Mouse (Mus musculus) liver, embryonic 14.5 days (tissue): ENCODE results near the gene Tmem214.

Experiments
- CTCF ChIP-seq: IDR thresholded peaks from 2 replicates; pipeline ENCODE4 v1.5.1; 2016; ENCODE audit warnings: antibody characterized with exemption, low read depth, control low read depth
- EP300 ChIP-seq: IDR thresholded peaks from 2 replicates; pipeline ENCODE4 v1.6.1; 2016; ENCODE audit warnings: antibody characterized with exemption, low read depth

DNA sequence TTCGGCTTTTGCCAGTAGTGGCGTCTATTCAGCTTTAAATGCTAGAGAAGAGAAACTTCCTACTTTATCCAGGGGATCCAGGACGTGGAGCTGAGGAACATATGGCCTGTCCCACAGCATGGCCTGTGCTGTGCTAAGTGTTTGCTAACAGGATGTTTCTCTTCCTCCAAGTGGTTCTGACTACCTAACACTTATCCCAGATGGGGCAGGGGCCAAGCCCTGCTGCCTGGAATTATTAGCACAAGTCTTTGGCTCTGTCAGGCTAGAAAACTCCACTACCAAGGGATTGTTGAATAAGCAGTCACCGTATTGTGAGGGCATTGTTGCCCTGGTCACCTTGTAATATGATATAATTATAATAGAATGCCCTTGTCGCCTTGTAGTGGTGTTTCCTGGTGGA lies 45.1 kb upstream of the Tmem214 start:
- TF ChIP-seq CTCF, result no peak
- no peak for TF ChIP-seq EP300
